Mouse (Mus musculus): ENCODE data around the gene Cd200r1.

Gene Cd200r1

DNA sequence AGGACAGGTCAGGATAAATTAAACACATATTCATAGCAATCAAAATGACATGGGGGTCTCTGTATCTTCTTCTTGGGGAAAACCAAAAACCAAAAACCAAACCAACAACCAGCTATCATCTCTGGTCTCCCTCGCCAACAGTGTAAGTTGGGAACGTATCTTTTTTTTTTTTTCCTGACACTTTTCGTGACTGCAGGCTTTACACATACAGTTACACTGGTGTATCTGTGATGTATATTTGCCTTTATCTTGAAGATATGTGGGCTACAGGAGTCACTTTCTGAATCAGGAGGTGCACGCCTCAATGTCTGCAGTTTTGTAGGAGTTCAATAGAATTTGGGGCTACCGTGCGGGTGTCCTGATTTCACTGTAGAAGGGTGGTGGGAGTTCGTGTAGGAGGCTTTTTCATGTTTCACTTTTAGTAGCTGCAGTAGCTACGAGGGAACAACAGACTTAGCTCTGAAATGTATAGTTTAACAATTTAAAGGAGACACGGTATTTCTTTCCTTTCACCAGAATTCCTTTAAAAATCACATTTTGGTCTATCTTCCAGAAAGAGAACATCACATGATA is 870 bp downstream of the Cd200r1 start:
- 56% methylated on average over 9 of the region's 9 CpGs for WGBS

DNA sequence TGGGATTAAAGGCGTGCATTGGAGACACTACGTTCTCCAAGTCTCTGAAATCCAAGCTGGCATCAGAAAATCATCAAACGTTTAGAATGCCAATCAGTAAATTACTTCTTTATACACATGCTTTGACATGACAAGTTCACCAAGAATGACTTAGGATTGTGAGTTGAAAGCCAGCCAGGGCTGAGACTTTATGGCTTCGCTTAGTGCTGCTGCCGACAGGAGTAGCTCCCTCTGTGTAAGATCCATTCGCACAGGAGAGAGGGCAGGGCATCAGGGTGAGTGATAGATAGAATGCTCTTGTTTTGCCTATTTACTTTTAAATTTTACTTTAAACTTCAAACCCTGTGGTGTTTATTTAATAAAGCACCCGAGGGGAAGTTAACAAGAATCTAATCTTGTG is 2.0 kb downstream of the Cd200r1 start:
- 80% methylated on average over 7 of the region's 7 CpGs for WGBS

DNA sequence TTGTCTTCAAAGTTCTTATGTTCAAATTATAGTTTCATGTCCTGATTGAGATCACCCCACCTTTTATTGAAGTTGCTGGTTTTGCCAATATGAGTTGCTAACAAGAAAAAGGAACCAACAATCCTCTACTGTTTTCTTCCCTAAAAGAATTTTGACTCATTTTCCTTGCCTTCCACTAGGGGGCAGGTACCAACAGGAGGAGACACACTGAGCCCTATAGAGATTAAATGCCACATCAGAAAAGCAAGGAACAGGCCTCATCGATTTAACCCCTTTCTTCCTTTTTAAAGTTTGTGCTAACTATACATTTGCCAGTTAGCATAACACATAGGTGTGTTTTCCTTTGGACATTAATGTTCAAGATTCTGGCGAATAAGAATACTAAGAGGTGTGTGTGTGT is 2.4 kb downstream of the Cd200r1 start:
- whole genome bisulfite sequencing, result 32% methylated on average over 2 of the region's 2 CpGs

DNA sequence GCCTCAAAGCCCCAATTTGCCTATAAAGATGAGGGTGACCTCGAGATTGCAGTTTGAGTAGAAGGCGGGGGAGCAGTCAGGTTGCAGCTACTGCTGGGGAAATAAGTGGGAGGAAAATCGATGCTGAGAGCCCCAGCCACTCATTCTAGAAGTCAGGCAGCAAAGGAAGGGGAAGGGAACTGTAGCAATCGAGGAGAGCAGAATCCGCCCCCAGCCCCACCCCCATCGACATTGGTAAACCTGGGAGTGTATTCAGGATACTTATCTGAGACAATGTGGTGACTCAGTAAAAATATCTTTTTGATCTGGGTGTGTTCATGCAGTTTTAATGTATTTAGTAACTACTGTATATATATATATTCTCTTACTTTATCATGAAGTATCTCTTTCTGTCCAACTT is 7.0 kb downstream of the Cd200r1 start:
- 70% methylated on average over 6 of the region's 6 CpGs for WGBS

DNA sequence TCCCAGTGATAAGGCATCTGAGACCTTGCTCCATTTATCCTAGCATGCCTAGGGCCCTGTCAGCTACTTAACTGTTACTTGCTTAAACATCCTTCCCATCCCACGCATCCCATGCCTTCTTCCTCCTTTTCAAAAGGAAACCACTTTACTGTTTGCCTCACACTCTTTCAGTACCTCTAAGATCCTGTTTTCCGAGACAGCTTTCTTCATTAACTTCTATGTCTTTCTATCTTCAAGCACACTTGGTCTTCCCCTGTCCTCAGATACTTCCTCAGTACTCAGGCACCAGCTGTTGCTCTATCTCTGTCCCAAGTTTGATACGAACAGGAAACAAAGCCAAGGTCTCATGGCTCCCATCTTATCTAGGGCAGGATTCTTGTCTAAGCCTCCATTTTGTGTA is 8.1 kb downstream of the Cd200r1 start:
- WGBS, result 89% methylated on average over 3 of the region's 3 CpGs

DNA sequence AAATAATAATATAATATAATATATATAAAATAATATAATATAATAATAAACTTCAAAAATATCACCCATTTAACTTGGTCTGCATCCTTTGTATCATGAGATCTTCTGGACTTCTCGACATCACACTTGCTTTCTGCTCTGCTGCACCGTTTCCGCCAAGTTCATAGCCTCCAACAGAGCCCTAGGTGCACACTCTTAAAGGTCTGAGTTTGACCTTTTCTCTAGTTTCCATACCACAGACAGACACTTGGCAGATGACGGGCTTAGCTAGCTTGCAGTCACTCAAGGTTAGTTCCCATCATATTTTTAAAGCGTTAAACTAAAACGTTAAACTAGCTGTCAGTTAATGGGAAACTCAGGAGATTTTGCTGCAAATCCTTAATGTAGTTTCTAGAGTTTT is 8.7 kb downstream of the Cd200r1 start:
- 91% methylated on average over 6 of the region's 6 CpGs for WGBS

DNA sequence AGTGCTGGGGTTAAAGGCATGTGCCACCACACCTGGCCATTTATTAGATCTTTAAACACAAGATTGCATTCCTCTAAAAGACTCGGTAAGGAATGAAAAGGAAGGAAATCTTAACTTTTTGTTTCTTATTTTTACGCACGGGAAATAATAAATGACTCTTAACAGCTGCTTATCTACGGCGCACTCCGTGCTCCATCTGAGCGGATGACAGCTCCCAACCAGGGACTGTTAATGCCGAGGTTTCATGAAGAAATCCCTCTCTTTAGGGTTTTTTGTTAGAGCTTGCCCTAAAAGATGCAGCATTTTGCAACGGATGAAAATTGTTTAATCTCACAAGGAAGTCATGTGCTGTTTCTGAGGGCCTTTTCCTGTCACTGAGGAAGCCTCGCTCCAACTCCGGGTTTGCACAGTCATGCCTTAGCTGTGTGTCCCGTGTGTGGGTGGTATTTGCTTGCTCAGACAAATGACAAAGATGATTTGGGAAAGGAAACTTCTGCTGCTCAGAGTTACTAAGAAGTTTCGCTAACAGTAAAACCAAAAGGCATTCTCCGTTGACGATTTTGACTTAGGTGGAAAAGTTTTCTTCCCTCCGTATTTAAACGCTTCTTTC is 13.1 kb downstream of the Cd200r1 start:
- 62% methylated on average over 17 of the region's 17 CpGs for WGBS

DNA sequence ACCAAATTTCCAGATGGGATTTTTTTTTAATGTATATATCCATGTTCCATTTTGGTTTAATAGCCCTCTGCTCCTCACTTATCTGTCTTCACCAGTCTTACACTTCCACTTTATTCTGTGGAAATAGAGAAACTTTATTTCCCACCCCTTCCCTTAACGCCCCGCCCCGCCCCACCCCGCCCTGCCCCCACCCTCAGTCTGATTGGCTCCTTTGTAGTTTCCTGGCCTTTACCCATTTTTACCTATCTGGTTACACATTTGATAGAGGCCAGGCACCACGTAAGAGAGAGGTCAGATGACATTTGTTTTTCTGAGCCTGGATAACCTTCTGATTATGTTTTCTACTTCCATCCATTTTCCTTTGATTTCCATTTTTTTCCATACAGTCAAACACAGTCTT is 14.0 kb downstream of the Cd200r1 start:
- WGBS, result 96% methylated on average over 5 of the region's 5 CpGs

DNA sequence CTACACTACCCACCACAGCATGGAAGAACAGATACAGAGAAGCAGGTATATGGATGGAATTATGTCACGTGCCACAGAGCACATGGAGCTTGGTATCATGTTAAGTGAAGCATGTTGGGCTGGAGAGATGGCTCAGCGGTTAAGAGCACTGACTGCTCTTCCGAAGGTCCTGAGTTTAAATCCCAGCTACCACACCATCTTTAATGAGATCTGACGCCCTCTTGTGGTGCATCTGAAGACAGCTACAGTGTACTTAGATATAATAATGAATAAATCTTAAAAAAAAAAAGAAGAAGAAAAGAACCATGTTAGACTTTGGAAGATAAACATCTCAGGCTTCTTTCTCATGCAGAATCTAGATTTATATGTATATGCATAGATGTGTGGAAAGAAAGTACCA is 15.2 kb downstream of the Cd200r1 start:
- 76% methylated on average over 4 of the region's 4 CpGs for WGBS

DNA sequence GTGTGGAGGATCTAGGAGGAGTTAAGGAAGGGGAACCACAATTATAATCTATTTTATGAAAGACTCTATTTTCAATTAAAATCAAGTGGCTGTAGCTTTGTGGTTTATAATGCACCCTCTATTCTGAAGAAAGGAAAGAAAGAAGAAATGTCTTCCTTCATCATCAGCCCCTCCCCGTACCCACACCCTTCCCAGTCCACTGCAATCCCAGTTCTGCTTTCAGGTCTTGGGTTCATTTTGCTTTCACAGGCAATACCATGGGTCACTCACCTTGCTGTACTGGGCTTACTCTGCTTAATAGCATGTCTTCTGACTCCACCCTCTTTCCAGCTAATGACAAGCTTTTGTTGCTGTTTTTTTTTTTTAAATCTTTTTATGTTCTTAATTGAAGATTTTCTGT is 21.4 kb downstream of the Cd200r1 start:
- 90% methylated on average over 1 of the region's 1 CpGs for WGBS

DNA sequence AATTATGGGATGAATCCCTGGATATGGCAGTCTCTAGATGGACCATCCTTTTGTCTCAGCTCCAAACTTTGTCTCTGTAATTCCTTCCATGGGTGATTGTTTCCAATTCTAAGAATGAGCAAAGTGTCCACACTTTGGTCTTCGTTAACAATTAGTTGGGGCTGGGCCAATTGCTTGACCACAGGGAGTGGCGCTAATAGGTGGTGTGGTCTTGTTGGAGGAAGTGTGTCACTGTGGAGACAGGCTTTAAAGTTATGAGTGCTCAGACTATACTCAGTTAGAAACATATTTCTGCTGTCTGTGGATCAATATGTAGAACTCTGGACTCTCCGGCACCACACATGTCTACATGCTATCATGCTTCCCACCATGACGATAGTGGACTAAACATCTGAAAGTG is 44.7 kb downstream of the Cd200r1 start:
- WGBS, result 93% methylated on average over 4 of the region's 4 CpGs

DNA sequence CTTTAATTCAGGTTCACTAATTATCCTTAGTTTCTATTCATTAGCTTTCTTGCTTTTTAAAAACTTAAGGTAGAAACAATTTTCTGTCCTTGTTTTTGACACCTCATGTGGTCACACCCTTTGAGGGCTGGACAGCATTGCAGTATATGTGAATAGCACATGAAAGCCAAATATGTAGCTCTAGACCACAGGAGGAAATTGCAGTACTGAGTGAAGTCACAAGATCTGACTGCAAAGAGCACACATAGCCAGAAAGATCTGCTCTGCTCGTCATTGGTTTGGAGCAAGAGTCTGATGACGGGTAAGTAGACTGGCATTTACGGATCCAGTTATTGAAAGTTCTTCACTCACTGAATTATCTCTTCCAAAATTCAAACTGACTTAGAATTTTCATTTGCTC is 46.0 kb downstream of the Cd200r1 start, which contains the start of gene Cd200r4:
Cd200r4 (plus strand) TSS at position 190 of the 400 bp plus-strand sequence.
- 92% methylated on average over 3 of the region's 3 CpGs for WGBS

DNA sequence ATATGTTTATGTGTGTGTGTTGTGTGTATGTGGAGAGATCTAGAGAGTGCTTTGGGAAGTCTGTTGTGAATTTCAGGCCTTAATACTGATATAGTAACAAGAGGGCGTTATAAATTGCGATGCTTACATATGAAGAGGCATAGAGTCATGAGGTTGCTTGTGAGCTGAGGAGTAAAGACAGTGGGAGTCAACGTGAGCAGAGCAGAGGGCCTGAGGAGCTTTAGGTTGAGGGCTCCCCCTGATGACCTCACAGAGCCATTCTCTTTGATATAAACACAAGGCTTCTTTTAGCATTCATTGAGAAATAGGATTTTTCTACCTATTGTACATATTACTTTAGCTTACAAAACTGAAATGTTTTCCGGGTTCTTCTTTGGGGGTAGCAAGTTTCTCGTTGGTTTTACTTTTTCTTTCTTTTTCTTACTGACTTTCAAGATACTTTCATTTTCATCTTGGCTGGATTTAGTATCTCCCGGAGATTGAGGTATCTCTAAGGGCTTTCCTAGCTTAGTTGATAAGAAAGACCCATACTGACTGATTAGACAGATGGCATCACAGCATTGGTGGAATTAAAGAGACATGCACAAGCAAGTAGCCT is 47.0 kb downstream of the Cd200r1 start:
- WGBS, result 87% methylated on average over 6 of the region's 6 CpGs

DNA sequence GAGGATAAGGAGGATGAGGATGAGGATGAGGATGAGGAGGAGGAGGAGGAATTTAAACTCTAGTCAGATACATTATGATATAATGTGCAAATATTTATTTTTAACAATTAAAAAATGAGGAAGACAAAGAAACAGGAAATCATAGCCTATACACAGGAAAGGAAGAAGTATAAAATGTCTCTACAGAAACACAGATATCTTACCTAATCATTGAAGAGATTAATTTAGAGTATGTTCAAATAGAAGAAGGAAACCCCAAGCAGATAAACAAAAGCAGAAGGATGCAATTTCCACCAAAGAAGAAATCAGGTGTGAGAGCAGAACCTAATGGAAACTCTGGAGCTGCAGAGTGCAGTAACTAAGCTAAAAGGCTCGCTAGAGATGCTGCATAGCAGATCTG is 52.5 kb downstream of the Cd200r1 start:
- 62% methylated on average over 1 of the region's 1 CpGs for WGBS

DNA sequence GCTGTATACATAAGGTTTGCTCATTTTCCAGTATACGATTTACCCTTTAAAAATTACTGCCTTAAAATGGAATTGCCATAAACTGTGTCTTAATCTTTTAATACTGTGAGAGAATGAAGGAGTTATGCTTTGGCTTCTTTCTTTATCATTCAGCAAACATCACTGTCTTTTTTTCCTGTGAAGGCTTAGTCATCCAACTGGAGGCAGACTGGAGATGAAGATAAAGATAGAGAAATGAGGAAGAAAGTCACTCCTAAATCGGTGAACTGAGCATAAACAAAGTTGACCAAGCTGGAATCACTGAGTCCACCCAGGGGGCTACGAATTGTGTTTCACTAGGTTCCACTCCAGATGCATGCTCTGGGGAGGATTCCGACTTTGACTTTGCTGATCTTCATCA is 55.0 kb downstream of the Cd200r1 start:
- WGBS, result 63% methylated on average over 4 of the region's 4 CpGs

DNA sequence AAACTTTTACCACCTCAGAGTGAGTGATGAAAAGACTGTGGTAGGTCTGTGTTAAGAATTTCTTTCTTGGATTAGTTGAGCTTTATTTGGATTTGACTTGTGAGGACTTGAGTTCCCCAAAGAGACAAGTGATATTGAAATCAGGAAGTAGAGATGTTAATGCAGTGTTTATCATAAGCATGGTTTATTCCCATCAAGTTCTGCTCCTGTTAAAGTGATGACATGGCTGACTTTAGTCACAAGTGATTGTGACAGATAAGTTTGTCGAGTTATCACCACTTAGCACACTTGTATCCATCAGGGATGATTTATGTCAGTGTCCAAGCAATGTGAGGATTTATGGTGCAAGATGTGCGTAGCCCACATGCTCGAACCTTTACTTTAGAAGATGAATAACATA is 66.8 kb downstream of the Cd200r1 start:
- WGBS, result 90% methylated on average over 3 of the region's 3 CpGs

DNA sequence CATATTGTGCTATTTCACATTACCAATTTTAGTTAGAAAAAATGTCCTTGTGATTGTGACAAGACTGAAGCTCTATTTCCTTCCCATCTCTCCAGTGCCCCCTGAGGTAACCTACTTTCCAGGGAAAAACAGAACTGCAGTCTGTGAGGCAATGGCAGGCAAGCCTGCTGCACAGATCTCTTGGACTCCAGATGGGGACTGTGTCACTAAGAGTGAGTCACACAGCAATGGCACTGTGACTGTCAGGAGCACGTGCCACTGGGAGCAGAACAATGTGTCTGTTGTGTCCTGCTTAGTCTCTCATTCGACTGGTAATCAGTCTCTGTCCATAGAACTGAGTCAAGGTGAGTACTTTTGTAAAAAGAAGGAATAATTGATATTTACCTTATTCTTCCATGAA is 67.7 kb downstream of the Cd200r1 start:
- WGBS, result 29% methylated on average over 2 of the region's 2 CpGs
